Mouse (Mus musculus): ENCODE results near the gene Krtap13.

GRCm38 (mm10) chr16:88744750-88745340, 6.6 kb downstream of the Krtap13 start:
- TF ChIP-seq CTCF (IDR thresholded peaks at IDR 0.05; ENCODE audit: borderline replicate concordance, insufficient read depth, low read depth, low read length): no peak
- TF ChIP-seq POLR2A (IDR thresholded peaks at IDR 0.05; ENCODE audit: borderline replicate concordance, insufficient read depth, low read length): no peak

All from cerebellum, adult 2 months (tissue).